Mouse (Mus musculus): ENCODE results near the gene Usp27x.

The Usp27x gene

DNA sequence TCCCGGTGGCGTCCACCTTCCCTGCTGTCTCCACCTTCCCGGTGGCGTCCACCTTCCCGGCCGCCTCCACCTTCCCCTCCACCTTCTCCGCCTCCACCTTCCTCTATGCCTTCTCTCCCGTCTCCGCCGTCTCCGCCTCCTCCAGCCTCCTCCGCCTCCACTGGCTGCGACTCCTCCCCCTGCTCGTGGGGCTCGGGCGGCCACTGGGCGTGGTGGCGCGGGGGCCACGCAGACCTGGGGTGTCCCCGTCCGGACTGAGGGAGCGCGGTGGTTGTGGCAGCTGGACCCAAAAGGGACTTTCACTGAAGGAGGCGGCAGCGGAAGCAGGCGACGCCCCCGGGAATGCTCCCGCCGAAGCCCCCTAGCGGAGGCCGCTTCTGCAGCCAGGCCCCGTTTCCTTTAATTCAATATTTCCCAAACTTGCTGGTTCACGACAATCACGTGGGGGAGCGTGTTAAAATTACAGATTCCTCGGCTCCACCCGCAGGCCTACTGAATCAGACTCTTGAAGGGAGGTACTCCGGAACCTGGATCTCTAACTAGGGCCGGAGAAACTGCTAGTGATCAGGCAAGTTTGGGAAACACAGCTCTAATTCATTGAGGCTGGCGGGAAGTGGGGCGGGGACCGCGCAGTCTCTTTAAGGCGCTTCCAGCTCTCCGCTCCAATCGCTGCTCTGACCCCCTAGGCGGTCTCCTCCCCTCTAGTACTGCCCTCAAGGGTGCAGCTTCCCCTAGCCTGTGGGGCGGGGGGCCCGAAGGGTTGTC, at the start of gene Usp27x:
Gene Usp27x (minus strand): TSS at position 115 of the 765 bp plus-strand sequence.
- in situ Hi-C loops (cut with MboI; ENCODE audit: low pct_unique_long_range_greater_than_20kb in 1 of 2, low sequenced_read_pairs in 2 of 2, unreplicated experiment in 1 of 2) = no loop called here

GRCm38 (mm10) chrX:7422691-7423111, 47.1 kb upstream of the Usp27x start:
- in situ Hi-C loops (cut with MboI; ENCODE audit: low pct_unique_long_range_greater_than_20kb in 1 of 2, low sequenced_read_pairs in 2 of 2, unreplicated experiment in 1 of 2) = no loop called here

- in situ Hi-C loops (cut with MboI; ENCODE audit: low pct_unique_long_range_greater_than_20kb in 1 of 2, low sequenced_read_pairs in 2 of 2, unreplicated experiment in 1 of 2) = no loop called here
Measured at GRCm38 (mm10) chrX:7422166-7422565, 46.5 kb upstream of the Usp27x start.

- in situ Hi-C loops (cut with MboI; ENCODE audit: low pct_unique_long_range_greater_than_20kb in 1 of 2, low sequenced_read_pairs in 2 of 2, unreplicated experiment in 1 of 2) = no loop called here
Measured at GRCm38 (mm10) chrX:7421016-7421415, 45.4 kb upstream of the Usp27x start.

DNA sequence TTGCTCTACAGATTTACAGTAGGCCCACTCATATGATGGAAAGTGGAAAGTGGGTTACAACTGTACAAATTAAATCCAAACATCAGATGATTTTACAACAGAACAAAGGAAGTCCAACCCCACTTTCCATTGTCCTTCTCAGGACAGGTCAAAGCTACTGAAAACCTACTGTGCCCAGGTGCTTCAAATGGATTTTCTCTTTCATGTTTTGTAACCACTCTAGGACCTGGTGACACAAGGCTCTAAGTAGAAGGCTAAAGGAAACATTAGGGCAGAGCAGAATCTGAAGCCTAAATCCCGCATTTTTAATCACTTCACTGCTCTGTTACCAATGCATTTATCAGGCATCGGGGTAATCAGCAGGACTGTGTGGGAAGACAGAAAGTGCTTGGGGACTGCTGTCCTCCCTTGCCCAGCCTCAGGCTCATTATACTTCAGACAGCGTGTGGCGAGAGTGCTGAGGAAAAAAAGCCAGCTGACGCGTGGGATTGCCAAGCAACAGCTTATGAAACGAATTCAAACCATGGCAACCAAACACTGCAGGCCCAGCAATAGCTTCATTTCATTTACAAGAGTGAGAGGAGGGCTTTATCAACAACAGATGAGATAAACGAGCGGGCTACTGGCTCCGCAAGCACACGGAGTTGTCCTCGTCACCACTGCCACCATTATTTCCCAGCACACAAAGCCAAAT, 40.7 kb upstream of the Usp27x start:
- in situ Hi-C loops (cut with MboI; ENCODE audit: low pct_unique_long_range_greater_than_20kb in 1 of 2, low sequenced_read_pairs in 2 of 2, unreplicated experiment in 1 of 2) = no loop called here

GRCm38 (mm10) chrX:7415308-7415707, 39.7 kb upstream of the Usp27x start:
- in situ Hi-C loops (cut with MboI; ENCODE audit: low pct_unique_long_range_greater_than_20kb in 1 of 2, low sequenced_read_pairs in 2 of 2, unreplicated experiment in 1 of 2) = no loop called here

DNA sequence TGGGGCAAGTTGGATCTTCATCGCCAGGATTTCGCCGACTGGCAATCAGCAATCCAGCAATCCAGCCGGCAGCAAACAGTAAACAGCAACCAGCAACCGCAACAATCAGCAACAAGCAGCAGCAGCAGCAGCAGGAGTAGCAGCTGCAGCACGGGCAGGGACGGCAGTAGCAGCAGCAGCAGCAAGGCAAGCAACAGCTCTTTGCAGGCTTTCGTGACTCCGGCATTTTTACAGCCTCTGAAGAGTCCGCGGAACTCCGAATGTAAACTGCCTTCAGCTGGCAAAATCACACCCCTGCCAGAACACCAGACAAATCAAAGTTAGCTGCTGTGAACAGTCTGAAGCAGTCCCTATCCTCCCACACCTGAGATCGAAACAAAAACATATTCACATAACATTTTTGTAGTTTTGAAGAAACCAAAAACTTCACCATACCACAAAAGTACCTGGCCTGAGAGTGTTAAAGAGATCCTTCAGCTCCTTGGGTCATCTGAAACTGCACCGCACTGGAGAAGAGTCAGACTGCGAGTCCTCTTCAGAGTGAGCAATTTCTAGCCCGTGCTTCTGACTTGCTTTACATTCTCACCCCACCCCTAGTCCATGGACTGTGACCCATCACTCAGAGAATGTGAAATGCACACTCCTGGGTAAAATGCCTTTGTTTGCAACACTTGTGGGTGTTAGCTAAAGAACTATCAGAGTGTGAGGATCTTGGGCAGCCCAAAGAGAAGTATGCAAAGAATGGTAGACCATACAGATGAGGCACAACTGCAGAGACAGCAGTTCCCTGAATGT, 36.8 kb upstream of the Usp27x start:
- in situ Hi-C loops (cut with MboI; ENCODE audit: low pct_unique_long_range_greater_than_20kb in 1 of 2, low sequenced_read_pairs in 2 of 2, unreplicated experiment in 1 of 2) = no loop called here

- in situ Hi-C loops (cut with MboI; ENCODE audit: low pct_unique_long_range_greater_than_20kb in 1 of 2, low sequenced_read_pairs in 2 of 2, unreplicated experiment in 1 of 2) = no loop called here
Measured at GRCm38 (mm10) chrX:7376586-7376985, 956 bp upstream of the Usp27x start.

DNA sequence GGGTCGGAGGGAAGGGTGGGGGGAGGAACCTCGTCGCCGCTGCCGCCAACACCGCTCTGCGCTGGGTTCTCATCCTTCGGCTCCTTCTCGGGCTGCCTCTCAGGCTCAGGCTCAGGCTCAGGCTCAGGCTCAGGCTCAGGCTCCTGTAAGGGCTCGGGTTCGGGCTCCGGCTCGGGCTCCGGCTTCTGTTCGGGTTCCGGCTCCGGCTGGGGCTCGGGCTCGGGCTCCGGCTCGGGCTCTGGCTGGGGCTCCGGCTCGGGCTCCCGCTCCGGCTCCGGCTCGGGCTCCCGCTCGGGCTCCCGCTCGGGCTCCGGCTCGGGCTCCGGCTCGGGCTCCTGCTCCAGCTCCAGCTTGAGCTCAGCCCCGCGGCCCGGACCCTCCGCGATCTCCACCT, 311 bp downstream of the Usp27x start:
- in situ Hi-C loops (cut with MboI; ENCODE audit: low pct_unique_long_range_greater_than_20kb in 1 of 2, low sequenced_read_pairs in 2 of 2, unreplicated experiment in 1 of 2) = no loop called here

DNA sequence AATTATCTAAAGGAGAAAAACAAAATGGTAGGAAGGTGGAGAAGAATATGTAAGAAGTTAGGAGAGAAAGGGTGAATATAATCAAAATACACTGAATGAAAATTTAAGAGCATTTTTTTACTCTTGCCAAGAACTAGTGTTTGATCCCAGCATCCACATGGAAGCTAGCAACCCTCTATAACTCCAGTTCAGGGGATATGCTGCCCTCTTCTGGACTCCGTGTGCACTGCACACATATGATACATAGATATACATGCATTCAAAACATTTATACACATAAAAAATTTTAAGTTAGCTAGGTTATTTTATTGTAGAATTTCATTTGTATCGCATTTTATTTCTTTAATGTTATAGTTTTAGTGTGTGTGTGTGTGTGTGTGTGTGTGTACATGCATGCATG, 50.2 kb downstream of the Usp27x start:
- in situ Hi-C loops (cut with MboI; ENCODE audit: low pct_unique_long_range_greater_than_20kb in 1 of 2, low sequenced_read_pairs in 2 of 2, unreplicated experiment in 1 of 2) = no loop called here

GRCm38 (mm10) chrX:7322288-7322687, 53.3 kb downstream of the Usp27x start:
- in situ Hi-C loops (cut with MboI; ENCODE audit: low pct_unique_long_range_greater_than_20kb in 1 of 2, low sequenced_read_pairs in 2 of 2, unreplicated experiment in 1 of 2) = no loop called here

All from mouse embryonic stem cell (cell line).